Mouse (Mus musculus) induced T-regulatory cell, adult 2 months (primary cell): ENCODE results near the gene Gapvd1.
"Not testable (repeated sequence)": the region's sequence is repeated elsewhere in the genome, so short reads cannot be mapped to it uniquely, and the experiment has no call there.

Source experiments
- DNase-seq: peaks from one replicate; pipeline ENCODE4 v3.0.0-alpha.2; 2012; ENCODE audit warnings: low read depth

Gapvd1 gene

GRCm38 (mm10) chr2:34771368-34772226, 16.6 kb upstream of the Gapvd1 start, which contains the start of gene Hspa5:
Gene Hspa5, plus strand, starts transcription at chr2:34771970.
- peak; percentile 99 for DNase-seq

GRCm38 (mm10) chr2:34770951-34771350, 15.9 kb upstream of the Gapvd1 start:
- no peak for DNase-seq

GRCm38 (mm10) chr2:34770049-34770448, 15.0 kb upstream of the Gapvd1 start:
- DNase-seq, result no peak

GRCm38 (mm10) chr2:34764801-34765200, 9.8 kb upstream of the Gapvd1 start:
- no peak for DNase-seq

- DNase-seq, result no peak
Observed at GRCm38 (mm10) chr2:34762872-34763271, 7.8 kb upstream of the Gapvd1 start.

- DNase-seq, result no peak
Observed at GRCm38 (mm10) chr2:34762174-34762573, 7.1 kb upstream of the Gapvd1 start.

- not testable (repeated sequence) for DNase-seq
Observed at GRCm38 (mm10) chr2:34761272-34761671, 6.2 kb upstream of the Gapvd1 start.

- DNase-seq, result no peak
Observed at GRCm38 (mm10) chr2:34757341-34757740, 2.3 kb upstream of the Gapvd1 start.

GRCm38 (mm10) chr2:34753811-34754550, 1.1 kb downstream of the Gapvd1 start:
- DNase-seq, result peak; percentile 90

- DNase-seq, result no peak
Observed at GRCm38 (mm10) chr2:34750245-34750644, 4.8 kb downstream of the Gapvd1 start.

GRCm38 (mm10) chr2:34748479-34748878, 6.6 kb downstream of the Gapvd1 start:
- no peak for DNase-seq

GRCm38 (mm10) chr2:34745673-34746072, 9.4 kb downstream of the Gapvd1 start:
- peak; percentile 23 for DNase-seq

GRCm38 (mm10) chr2:34744476-34744875, 10.6 kb downstream of the Gapvd1 start:
- no peak for DNase-seq

- DNase-seq, result no peak
Observed at GRCm38 (mm10) chr2:34742675-34743074, 12.4 kb downstream of the Gapvd1 start.

GRCm38 (mm10) chr2:34741390-34742159, 13.5 kb downstream of the Gapvd1 start:
- no peak for DNase-seq

- DNase-seq, result no peak
Observed at GRCm38 (mm10) chr2:34739684-34740391, 15.2 kb downstream of the Gapvd1 start.

- no peak for DNase-seq
Observed at GRCm38 (mm10) chr2:34737911-34738310, 17.1 kb downstream of the Gapvd1 start.

GRCm38 (mm10) chr2:34736626-34737025, 18.4 kb downstream of the Gapvd1 start:
- DNase-seq, result no peak

- DNase-seq, result no peak
Observed at GRCm38 (mm10) chr2:34727045-34727728, 27.8 kb downstream of the Gapvd1 start.

GRCm38 (mm10) chr2:34725269-34725668, 29.8 kb downstream of the Gapvd1 start:
- no peak for DNase-seq

- peak; percentile 21 for DNase-seq
Observed at GRCm38 (mm10) chr2:34718196-34718595, 36.8 kb downstream of the Gapvd1 start.
